Mouse (Mus musculus): ENCODE measurements around the gene Luzp1. TPM values are rescaled to one million over a fixed set of nuclear protein-coding genes. Genes with fewer than 3 reads are reported as not detected.

Luzp1 gene
- 1.1 and 2.5 TPM in 2 replicates for total RNA-seq (2023)

DNA sequence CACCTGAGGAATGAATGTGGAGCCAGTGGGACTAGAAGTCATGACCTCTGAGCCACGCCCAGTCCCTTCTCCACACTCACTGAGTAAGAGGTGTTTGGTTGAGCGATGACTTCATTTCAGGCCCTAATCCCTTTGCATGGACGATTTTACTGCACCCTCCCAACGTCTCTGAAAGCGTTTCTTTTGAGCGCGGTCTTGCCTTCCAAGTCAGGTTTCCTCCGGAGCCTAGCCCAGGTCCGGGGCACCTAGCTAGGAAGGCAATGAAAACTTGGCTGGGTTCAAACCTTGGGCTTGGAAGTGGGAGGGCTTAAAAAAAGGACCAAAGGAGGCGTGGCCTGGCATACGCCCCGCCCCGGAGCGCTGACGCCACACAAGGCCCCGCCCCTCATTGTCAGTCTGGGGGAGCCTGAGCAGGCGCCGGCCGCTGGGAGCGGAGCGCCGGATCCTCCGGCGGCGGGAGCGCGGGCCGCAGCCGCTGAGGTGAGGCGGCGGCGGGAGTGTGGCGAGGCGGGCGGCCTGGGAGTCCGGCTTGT lies at the start of gene Luzp1:
Luzp1 (plus strand) TSS at position 391 of the 533 bp plus-strand sequence.

DNA sequence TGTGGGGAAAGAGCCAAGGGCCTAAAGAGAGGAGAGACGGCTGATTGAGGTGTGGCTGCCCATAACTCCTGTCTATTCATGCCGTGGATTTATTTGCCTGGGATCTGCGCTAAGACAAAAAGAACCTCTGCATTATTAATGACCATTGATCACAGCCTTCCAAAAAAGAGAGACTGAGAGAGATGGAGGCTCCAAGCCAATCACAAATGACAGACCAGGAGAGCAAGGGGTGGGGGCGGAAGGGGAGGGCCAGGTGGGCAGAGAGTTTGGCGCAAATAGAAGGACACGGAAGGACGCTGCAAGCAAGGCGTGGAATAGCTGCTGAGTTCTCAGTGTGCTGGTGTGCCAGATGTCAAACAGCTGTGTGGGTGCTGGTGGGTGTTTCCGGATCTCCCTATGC lies 46.3 kb upstream of the Luzp1 start, which contains the start of gene Htr1d:
Htr1d (plus strand) TSS at position 301 of the 400 bp plus-strand sequence.

DNA sequence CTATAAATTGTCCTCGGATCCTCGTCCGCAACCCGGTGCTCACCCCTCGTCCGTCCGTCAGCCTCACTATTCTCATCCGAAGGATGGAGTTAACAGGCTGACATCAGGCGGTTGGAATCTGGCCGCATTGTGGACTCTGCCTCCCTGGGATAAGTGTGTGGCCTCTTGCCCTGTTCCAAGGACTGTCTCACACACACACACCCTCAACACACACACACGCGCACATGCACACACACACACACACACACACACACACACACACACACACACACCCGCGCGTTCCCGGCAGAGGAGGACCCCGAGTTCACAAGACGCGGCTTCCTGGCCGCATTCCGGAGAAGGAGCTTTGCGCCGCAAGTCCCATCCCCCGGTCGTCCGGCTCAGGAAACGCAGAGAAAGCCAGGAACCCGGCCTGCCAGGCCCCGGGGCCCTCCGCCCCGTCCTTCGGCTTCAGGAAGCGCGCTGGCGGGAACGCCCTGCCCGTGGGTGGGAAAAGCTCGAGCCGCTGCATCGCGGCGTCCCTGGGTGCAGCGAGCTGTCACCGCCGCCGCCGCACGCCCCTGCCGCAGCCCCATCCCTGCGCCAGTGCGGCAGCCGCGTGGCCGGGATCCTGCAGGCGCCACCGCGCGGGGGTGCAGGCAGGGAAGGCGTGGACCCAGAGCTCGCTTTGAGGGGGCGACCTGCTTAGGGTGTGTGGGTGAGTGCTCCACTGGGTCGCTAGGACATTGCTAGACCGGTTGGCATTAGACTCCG lies 7.3 kb upstream of the Luzp1 start, which contains the start of gene 6030445D17Rik:
6030445D17Rik (plus strand) TSS at position 165 of the 753 bp plus-strand sequence.

GRCm38 (mm10) chr4:136602568-136602967 lies 133.0 kb downstream of the Luzp1 start, which contains the start of gene Kdm1a:
Gene Kdm1a, minus strand, starts transcription at chr4:136602723.

Other genes with a start within 250 kb of the Luzp1 start
- 0.88 and 3.2 TPM in 2 replicates for gene Tcea3, start 222.0 kb upstream of the Luzp1 start, total RNA-seq (2023)
- gene Zfp46, start 185.1 kb upstream of the Luzp1 start, total RNA-seq (2023) = 5.2 and 10.1 TPM in 2 replicates
- 32.9 and 48.1 TPM in 2 replicates for gene Hnrnpr, start 158.8 kb upstream of the Luzp1 start, total RNA-seq (2023)
- not detected in 2 replicates for gene Htr1d, start 46.2 kb upstream of the Luzp1 start, total RNA-seq (2023)
- not detected in 2 replicates for gene 6030445D17Rik, start 7.5 kb upstream of the Luzp1 start, total RNA-seq (2023)
- 18.8 and 22.7 TPM in 2 replicates for gene Kdm1a, start 133.0 kb downstream of the Luzp1 start, total RNA-seq (2023)
- gene Tex46, start 140.7 kb downstream of the Luzp1 start, total RNA-seq (2023) = not detected in 2 replicates
- gene Lactbl1, start 152.9 kb downstream of the Luzp1 start, total RNA-seq (2023) = not detected in 2 replicates

All from neutrophil, adult 65 days (primary cell).